Mouse (Mus musculus) ES-Bruce4 (cell line): ENCODE measurements at regions not wholly inside any gene's neighbourhood (a gene's known extent, or its start where the extent isn't known, plus 50 kb on each side); places are given as distances from the start of the nearest gene placed in this dataset.

Experiments used
- H3K27ac ChIP-seq: 2 replicates; pipeline ENCODE4 v1.5.1; 2012; ENCODE audit warnings: low read length, inconsistent platforms; ENCODE audit not compliant: insufficient read depth
- H3K27me3 ChIP-seq: 2 replicates; pipeline ENCODE4 v1.6.1; 2012; ENCODE audit warnings: mild to moderate bottlenecking, low read length, inconsistent platforms; ENCODE audit not compliant: control insufficient read depth, poor library complexity, insufficient read depth, severe bottlenecking
- H3K36me3 ChIP-seq: 2 replicates; pipeline ENCODE4 v1.6.1; 2012; ENCODE audit warnings: inconsistent platforms, mild to moderate bottlenecking, low read length, moderate library complexity; ENCODE audit not compliant: control insufficient read depth, poor library complexity, insufficient read depth, severe bottlenecking
- H3K4me1 ChIP-seq: one replicate; pipeline ENCODE4 v1.8.1; 2011; ENCODE audit warnings: low read length; ENCODE audit not compliant: control insufficient read depth, insufficient read depth
- H3K4me3 ChIP-seq: 2 replicates; pipeline ENCODE4 v1.5.1; 2011; ENCODE audit warnings: low read depth, mild to moderate bottlenecking, low read length
- H3K9ac ChIP-seq: 2 replicates; pipeline ENCODE4 v1.6.1; 2012; ENCODE audit warnings: low read depth, mild to moderate bottlenecking, inconsistent platforms; ENCODE audit not compliant: poor library complexity, severe bottlenecking
- H3K9me3 ChIP-seq: replicated peaks from 2 replicates; pipeline ENCODE4 v1.6.1; 2012; ENCODE audit warnings: mild to moderate bottlenecking, low read length, inconsistent platforms; ENCODE audit not compliant: control insufficient read depth, poor library complexity, insufficient read depth, severe bottlenecking
- CTCF ChIP-seq: IDR thresholded peaks from one replicate; pipeline ENCODE4 v1.8.1; 2011; ENCODE audit warnings: low read depth, low read length
- EP300 ChIP-seq: IDR thresholded peaks from 2 replicates; pipeline ENCODE4 v1.6.1; 2011; ENCODE audit warnings: low read depth, low read length; ENCODE audit not compliant: insufficient read depth
- POLR2A ChIP-seq: IDR thresholded peaks from one replicate; pipeline ENCODE4 v1.8.1; 2011; ENCODE audit warnings: low read length; ENCODE audit not compliant: insufficient read depth

- Histone ChIP-seq H3K9ac (no peak overlapping the region), H3K36me3 (no peaks in the 10 kb centered on the region), H3K4me3 (no peak overlapping the region), H3K9me3 (no peaks in the 10 kb centered on the region), H3K27me3 (no peaks in the 10 kb centered on the region), H3K27ac (no peak overlapping the region), H3K4me1 (peaks cover 14% of the 10 kb centered on the region)
- TF ChIP-seq CTCF (no peak), EP300 (no peak)
These were observed 161.7 kb downstream of the Ly86 start for GRCm38 (mm10) chr13:37506701-37507100.

GRCm38 (mm10) chr13:37507146-37507545 is 162.1 kb downstream of the Ly86 start:
- no peak overlapping the region for H3K9ac ChIP-seq
- no peak for TF ChIP-seq EP300
- no peak for TF ChIP-seq POLR2A
- TF ChIP-seq CTCF, result no peak
- H3K36me3 ChIP-seq, result no peaks in the 10 kb centered on the region
- H3K27ac ChIP-seq, result no peak overlapping the region
- no peak overlapping the region for H3K4me3 ChIP-seq
- no peaks in the 10 kb centered on the region for H3K9me3 ChIP-seq
- H3K4me1 ChIP-seq, result peaks cover 14% of the 10 kb centered on the region
- H3K27me3 ChIP-seq, result no peaks in the 10 kb centered on the region

DNA sequence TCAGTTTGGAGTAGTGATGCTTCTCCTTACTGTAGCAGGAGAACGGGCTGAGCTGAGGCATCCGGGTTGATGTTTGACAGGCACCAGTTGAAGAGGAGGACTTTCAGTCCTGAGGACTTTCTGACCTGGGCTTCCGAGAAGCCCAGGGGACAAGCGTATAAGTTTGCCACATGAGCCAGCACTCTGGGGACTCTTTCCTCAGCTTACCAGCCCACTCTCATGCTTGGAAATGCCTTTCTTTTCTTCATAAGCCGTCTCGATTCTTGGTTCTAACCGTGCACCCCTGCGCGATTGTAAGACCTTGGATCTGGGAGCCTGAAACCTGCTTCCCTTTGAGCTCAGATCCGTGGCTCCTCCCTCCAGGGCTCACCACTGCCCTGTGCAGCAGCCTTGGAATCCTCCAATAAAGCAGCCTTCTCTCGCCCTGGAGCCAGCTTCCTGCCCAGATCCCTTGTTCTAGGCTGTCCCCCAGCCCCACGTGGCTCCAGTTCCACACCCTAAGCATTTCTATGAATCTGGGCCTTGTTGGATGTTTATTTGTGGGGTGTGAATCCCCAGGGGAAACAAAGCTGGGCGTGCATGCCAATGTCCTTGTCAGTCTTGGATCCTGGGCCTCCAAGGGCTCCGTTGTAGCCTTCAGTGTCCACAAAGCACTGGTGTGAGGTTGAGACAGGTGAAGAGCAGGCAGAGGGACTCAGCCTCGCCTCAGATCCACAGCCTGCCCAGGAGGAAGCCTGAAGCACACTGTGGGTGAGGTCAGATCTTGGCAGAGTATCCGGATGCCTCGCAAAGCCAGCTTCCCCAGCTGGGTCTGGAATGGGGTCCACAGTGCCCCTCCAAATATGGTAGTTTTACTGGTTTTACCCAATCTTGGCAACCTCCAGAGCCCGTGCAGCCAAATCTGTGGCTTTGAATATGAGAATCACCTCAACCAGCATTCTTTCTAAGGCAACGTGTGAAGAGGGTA is 163.7 kb downstream of the Ly86 start:
- Histone ChIP-seq H3K9ac (peak overlapping the region; percentile 31; the same call in 1 of the 2 replicates), H3K27ac (0 out of 2 replicates have a peak overlapping the region, but pooled peaks have one; percentile 30), H3K9me3 (no peaks in the 10 kb centered on the region), H3K27me3 (no peaks in the 10 kb centered on the region), H3K4me1 (peaks cover 14% of the 10 kb centered on the region), H3K36me3 (no peaks in the 10 kb centered on the region), H3K4me3 (peak overlapping the region; percentile 20; the same call in 1 of the 2 replicates)
- TF ChIP-seq POLR2A (no peak), EP300 (no peak), CTCF (no peak)

DNA sequence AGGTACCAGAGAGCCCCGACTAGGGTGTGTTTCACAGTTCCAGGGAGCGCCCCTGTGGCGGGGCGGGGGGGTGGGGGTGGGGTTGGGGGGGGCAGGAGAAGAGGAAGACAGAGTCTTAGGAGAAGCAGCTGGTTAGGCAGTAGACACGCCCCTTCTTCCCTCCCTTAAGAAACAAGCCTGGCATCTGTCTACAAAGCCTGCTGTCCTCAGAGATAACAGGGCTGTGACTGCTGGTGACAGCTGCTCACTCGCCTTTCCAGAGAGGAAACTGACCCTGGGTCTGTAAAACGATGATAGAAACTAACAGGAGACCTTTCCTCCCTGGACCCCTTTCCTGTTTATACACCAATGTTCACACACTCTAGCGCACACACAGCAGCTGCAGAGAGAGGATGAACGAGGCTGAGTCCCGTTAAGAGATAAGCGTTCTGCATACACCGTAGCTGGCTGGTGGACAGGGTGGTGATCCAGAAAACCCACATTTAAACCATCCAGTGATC is 164.4 kb downstream of the Ly86 start:
- TF ChIP-seq POLR2A (no peak), EP300 (no peak), CTCF (no peak)
- Histone ChIP-seq H3K4me3 (no peak overlapping the region), H3K9me3 (no peaks in the 10 kb centered on the region), H3K4me1 (peaks cover 16% of the 10 kb centered on the region), H3K27me3 (no peaks in the 10 kb centered on the region), H3K36me3 (no peaks in the 10 kb centered on the region), H3K9ac (no peak overlapping the region), H3K27ac (no peak overlapping the region)

- Histone ChIP-seq H3K27ac (no peak overlapping the region), H3K27me3 (no peaks in the 10 kb centered on the region), H3K4me1 (peaks cover 16% of the 10 kb centered on the region), H3K9me3 (no peaks in the 10 kb centered on the region), H3K9ac (no peak overlapping the region), H3K4me3 (no peak overlapping the region), H3K36me3 (no peaks in the 10 kb centered on the region)
- TF ChIP-seq POLR2A (no peak), EP300 (no peak), CTCF (no peak)
These were observed 165.5 kb downstream of the Ly86 start for GRCm38 (mm10) chr13:37510511-37510910.

DNA sequence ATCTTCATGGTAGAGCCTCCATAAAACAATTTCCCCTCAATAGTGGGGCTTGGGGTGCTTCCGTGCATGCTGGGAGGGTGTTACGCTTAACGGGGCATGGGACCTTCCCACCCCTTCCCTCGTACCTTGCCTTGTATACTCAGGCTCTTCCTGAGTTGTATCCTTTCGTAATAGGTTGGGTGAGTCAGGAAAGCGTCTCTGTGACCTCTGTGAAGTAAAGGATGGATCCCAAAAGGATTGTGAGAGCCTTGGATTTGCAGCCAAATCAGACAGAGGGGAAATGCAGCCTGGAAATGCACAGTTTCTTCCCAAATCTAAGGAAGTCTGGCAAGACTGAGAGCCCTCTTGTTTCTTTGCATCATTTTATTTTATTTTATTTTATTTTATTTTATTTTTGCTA is 166.0 kb downstream of the Ly86 start:
- Histone ChIP-seq H3K36me3 (no peaks in the 10 kb centered on the region), H3K4me3 (no peak overlapping the region), H3K9ac (no peak overlapping the region), H3K4me1 (peaks cover 16% of the 10 kb centered on the region), H3K9me3 (no peaks in the 10 kb centered on the region), H3K27ac (no peak overlapping the region), H3K27me3 (no peaks in the 10 kb centered on the region)
- no peak for TF ChIP-seq POLR2A
- TF ChIP-seq CTCF, result no peak
- no peak for TF ChIP-seq EP300
